Mouse (Mus musculus) neural tube, embryonic 10.5 days (tissue): ENCODE measurements around the gene Tbc1d14.

Experiments used
- DNase-seq: peaks from one replicate; pipeline ENCODE4 v3.0.0-alpha.2; 2017; ENCODE audit warnings: low spot score; ENCODE audit errors: extremely low spot score

Gene Tbc1d14

DNA sequence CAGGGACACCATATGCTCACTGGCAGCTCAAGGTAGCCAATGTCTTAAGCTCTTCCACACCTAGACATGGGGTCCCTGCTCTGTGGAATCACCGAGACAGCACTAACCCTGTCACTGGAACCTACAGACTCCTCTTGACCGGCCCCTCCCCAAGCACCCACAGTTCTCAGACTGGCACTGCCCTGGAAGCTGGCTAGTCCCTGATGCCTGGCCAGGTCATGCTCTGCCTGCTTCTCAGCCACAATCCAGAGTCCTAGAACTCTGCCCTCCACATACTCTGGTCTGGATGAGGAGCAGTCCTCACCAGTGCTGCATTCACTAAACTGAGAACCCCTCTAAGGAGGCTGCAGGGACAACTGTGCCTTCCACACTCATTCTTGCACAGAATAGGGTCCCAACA is 82.1 kb downstream of the Tbc1d14 start:
- DNase-seq = no peak

DNA sequence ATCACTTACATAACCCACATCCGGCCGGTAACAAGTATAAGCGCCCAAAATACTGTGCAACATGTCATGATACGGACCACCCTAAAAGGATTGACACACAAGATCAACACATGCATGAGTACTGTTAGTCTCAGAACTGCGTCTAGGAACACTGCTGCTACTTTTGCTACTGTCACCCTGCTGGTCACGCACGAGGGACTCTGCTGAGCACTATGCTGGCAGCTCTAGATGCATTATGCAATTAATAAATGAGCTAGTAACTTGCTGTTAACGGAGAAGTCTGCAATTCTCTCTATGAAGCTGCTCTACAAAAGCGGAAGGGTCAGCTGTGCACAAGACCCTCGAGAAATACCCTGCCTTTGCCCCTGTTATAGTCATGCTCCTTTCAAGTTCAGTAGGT is 84.7 kb downstream of the Tbc1d14 start:
- DNase-seq = no peak

DNA sequence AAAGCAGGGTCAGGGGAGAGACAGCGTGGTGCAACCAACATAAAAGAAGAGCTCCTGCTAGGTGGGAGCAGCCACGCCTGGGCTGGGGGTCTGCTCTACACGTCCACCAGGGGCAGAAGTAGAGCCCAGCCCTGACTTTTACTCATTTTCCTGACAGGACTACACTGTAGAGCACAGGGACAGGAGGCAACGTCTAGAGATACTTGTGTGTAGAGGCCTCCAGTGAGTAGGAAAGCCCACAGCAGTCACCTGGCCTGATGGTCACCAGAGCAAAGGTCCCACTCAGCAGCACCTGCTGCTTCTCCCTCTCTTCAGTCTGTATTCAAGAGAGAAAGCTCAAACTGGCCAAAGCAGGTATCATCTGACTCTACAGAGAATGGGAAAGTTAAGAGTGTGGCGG is 87.4 kb downstream of the Tbc1d14 start:
- no peak for DNase-seq

GRCm38 (mm10) chr5:36505235-36505634 is 87.8 kb downstream of the Tbc1d14 start:
- DNase-seq = no peak

DNA sequence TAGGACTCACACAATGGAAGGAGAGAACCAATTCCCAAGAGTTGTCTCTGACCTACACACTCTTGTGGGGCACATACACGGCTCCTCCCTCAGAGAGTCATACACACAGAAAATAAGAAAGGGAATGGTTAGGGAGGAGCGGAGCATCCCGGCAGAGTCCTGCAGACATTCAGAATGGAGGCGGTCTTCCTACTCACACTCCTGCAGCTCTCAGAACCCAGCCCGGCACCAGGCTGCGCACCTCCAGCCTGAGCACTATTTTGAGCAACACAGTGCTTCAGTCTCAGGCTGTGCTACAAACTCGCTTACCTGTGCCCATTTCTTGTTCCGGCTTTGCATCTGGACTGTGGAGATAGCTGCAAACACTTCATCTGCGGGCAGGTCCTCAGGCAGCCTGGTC is 98.4 kb downstream of the Tbc1d14 start:
- no peak for DNase-seq

DNA sequence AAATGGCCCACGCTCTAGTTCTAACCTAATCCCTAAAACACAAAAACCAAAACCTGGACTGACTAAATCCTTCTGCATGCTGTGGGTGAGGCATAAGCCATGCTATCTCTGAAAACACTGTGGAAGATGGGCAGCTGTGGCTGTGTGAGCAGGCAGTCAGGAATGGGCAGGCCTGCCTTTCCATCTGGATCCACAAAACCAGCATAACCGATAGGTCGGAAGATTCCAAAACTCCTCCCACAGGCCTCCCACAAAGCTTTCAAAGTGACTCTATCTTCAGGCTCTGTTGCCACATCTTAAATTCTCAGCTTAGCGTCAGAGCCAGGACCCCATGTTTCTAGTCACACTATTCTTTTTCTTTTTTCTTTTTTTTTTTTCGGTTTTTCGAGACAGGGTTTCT is 99.2 kb downstream of the Tbc1d14 start:
- DNase-seq = no peak

- no peak for DNase-seq
Observed at GRCm38 (mm10) chr5:36489225-36489624, 103.9 kb downstream of the Tbc1d14 start.

DNA sequence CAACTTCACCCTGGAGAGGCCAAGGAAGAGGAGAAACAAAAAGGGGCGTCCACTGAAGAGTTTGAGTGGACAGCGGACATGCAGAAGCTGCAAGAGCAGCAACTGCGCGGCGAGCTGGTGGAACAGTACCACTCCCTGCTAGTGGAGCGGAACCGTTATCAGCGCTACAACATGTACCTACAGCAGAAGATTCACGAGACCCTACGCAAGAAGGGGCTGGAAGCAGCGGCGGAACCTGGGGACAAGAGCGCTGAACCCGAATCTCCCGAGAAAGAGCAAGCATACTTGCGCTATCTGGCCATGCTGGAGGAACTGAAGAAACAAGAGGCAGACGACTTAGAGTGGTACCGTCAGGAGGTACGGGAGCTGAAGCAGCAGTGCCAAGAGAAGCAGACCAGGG is 107.8 kb downstream of the Tbc1d14 start:
- DNase-seq = peak; percentile 26

- DNase-seq = peak; percentile 96
Observed at GRCm38 (mm10) chr5:36484171-36484990, 108.7 kb downstream of the Tbc1d14 start, which contains the start of the genes Tada2b and Ccdc96. Gene Tada2b (minus strand): TSS chr5:36484285. Gene Ccdc96 (plus strand): TSS chr5:36484588.

DNA sequence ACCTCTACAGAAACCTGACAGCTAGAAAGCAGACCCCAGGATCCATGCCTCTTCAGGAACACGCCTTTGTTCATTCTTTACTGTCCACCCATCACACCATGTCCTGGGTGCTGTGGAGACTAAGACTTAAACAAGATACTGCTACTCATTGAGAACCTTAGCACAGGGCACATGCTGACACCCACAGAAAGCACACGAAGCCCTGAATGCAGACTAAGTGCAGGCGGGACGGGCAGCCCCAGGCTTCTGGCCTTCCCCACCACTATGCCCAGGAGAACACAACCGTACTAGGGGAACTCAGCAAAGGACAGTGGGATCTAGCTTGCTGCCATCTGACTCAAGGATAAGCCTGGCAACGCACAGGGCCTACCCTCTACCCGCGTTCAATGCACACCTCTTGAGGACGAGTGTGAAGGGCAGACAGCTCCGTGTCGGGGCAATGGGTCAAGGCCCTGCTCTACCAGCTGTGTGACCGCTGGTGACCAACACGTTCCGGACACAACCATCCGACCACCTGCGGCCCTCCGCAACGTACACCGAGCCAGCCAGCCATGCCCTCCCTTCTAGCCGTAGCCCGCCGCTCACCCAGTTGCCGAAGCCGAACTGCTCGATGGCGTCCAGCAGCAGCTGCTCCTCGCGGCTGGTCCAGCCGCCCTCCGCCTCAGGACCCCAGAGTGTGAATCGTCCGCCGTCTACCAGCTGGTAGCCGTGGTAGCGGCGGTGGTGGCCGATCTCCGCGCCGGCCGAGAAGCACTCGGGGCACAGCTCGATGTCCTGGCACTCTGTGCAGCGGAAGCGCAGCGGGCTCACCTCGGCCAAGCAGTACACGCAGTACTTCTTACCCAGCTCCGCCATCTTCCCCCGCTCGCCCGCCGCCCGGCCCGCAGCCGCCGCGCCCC is 109.6 kb downstream of the Tbc1d14 start:
- DNase-seq = peak; percentile 72

DNA sequence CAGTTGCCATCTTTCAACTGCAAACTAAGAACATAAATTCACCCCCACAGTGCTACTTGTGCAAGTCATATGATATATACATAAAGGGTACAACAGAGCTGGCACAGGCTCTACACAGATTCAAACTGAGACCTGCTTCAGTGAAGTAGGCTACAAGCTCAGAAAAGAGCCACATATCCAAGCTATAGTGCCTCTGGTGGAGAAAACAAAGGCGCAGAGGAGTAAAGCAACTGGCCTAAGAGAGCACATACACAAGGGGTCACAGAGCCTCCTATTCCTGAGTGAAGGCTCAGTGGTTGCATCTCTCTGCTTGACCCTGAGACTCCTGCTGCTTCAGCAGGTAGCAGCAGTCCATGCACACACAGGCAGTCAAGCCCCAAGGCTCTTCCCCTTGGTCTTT is 112.0 kb downstream of the Tbc1d14 start:
- DNase-seq = no peak

DNA sequence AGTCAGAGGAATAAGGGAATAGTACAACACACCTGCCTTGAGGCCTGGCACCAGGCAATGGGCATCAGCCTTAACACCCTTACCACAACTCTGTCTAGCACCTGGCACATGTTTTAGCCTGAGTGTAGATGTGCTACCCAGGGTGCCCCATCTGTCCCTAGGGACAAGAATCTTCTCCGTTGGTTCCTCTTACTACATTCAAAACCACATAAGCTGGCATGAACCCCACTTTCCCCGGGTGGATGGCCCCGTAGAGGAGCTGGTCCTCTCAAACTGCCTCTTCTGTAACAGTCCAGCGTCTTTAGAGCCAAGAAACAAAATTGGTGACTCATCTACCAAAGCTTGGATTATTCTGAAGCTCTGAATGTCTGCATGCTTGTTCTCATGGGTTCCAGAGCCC is 112.7 kb downstream of the Tbc1d14 start:
- no peak for DNase-seq

GRCm38 (mm10) chr5:36479735-36480134 is 113.3 kb downstream of the Tbc1d14 start:
- no peak for DNase-seq

- DNase-seq = no peak
Observed at GRCm38 (mm10) chr5:36478540-36479420, 114.3 kb downstream of the Tbc1d14 start.

- no peak for DNase-seq
Observed at GRCm38 (mm10) chr5:36477486-36477885, 115.6 kb downstream of the Tbc1d14 start.

DNA sequence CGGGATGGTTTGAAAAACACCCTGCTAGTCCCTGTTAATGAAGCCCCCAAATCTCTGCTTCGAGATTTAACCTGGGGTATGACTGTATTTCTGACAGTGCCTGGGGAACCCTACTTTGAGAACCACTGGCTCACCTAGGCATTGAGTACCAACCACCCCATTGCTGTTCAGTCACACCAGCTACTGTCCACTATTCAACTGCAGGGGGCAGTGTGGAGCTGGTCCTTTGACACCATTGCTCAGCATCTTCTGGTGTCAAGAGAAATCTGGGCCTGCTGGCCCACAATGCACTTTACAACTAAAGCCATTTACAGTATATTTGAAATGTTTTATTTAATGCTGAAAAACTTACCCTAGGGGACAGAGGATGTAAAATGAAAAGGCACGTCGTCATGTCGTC is 118.8 kb downstream of the Tbc1d14 start:
- peak; percentile 67 for DNase-seq

DNA sequence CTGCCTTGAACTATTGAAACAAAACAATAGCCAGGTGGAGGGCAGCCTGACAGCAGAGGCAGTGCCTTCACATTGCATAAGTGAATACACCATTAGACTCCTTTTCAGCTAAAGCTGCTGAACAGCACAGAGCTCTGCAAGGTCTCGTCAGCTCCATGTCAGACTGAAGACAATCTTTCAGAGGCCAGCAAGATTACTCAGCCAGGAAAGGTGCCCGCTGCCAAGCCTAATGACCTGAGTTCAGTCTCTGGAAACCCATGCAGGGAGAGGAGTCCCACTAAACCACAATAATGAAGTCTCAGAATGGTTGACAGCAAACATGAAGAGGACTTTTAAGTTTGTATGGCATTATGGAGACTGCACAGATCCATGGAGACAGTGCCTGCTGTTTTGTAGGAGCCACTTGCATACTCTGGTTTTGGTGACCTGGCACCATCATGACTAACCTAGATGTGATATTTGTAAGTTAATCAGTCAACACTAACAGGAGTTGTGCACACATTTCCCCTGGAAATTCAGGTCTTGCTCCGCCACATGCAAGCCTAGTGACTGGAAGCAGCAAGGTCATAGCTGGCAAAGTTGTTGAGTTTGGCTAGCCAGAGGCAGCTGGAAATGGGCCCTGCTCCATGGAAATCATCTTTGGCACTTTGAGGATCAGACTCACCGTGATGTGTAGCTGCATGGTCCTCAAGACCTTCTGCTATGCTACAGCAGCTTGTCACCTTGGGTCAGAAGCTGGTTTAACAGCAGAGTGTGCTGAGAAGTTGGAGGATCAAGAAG is 120.0 kb downstream of the Tbc1d14 start:
- no peak for DNase-seq

DNA sequence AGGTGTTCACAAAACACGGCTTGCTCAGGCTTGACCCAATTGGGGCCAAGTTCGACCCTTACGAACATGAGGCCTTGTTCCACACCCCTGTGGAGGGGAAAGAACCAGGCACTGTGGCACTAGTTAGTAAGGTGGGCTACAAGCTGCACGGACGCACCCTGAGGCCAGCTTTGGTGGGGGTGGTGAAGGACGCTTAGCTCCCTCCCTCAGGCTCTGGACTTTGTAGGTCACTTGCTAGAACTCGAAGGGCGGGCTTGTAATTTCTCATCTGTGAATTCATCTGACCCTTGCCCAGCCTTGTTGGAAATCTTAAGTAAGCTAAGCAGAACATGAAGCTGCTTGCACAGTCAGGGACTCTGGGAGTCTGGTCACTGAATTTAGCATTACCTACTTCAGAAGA is 121.9 kb downstream of the Tbc1d14 start:
- DNase-seq = no peak

GRCm38 (mm10) chr5:36465889-36466288 is 127.2 kb downstream of the Tbc1d14 start:
- DNase-seq = no peak
